Mouse (Mus musculus) spleen, adult 2 months (tissue): ENCODE data around the gene Ctnna3. TPM values are rescaled to one million over a fixed set of nuclear protein-coding genes. Genes with fewer than 3 reads are reported as not detected.

Experiments used
- DNase-seq, 2 experiments: peaks; one replicate each; pipeline versions ENCODE4 v3.0.0 to v3.0.0-alpha.2; 2012 to 2021; ENCODE audit warnings: low spot score in 2 of 2, low read depth in 1 of 2
- H3K27ac ChIP-seq: fragments of 200-500 bp; 2 replicates; pipeline ENCODE4 v1.5.1; 2012; ENCODE audit warnings: low read length, inconsistent platforms; ENCODE audit not compliant: insufficient read depth
- H3K27me3 ChIP-seq: fragments of 200-500 bp; 2 replicates; pipeline ENCODE4 v1.6.1; 2012; ENCODE audit warnings: mild to moderate bottlenecking, moderate library complexity, low read length, inconsistent platforms; ENCODE audit not compliant: control insufficient read depth, insufficient read depth
- H3K36me3 ChIP-seq: fragments of 200-500 bp; 2 replicates; pipeline ENCODE4 v1.6.1; 2012; ENCODE audit warnings: mild to moderate bottlenecking, low read length, inconsistent platforms; ENCODE audit not compliant: control insufficient read depth, insufficient read depth
- H3K4me1 ChIP-seq: fragments of 200-500 bp; 2 replicates; pipeline ENCODE4 v1.6.1; 2011; ENCODE audit warnings: inconsistent platforms; ENCODE audit not compliant: control insufficient read depth, insufficient read depth, insufficient read length
- H3K4me3 ChIP-seq: fragments of 200-500 bp; 2 replicates; pipeline ENCODE4 v1.5.1; 2011; ENCODE audit warnings: mild to moderate bottlenecking, inconsistent platforms; ENCODE audit not compliant: insufficient read depth, insufficient read length; ENCODE audit errors: extremely low read depth
- CTCF ChIP-seq: fragments of 200-500 bp; IDR thresholded peaks from 2 replicates; pipeline ENCODE4 v1.5.1; 2011; ENCODE audit warnings: mild to moderate bottlenecking, inconsistent platforms; ENCODE audit not compliant: insufficient read depth, insufficient read length, insufficient replicate concordance; ENCODE audit errors: extremely low read depth
- POLR2A ChIP-seq: fragments of 200-500 bp; IDR thresholded peaks from 2 replicates; pipeline ENCODE4 v1.6.1; 2011; ENCODE audit warnings: low read depth, low read length, inconsistent platforms
- WGBS: fragments of 180-500 bp; shearing (Covaris S2); methylation state at CpG from one replicate; pipeline ENCODE4 v1.1.7; 2018; 5-methylcytosine and 5-hydroxymethylcytosine counted together
- polyA plus RNA-seq: library from polyadenylated mRNA; depleted of rRNA; stranded (reverse); fragments of >200 nt; gene quantifications from 2 replicates; pipeline ENCODE4 v1.2.3, GENCODE M21; 2012

Ctnna3 gene
- polyA plus RNA-seq, 1 experiment = 0.07 TPM

GRCm38 (mm10) chr10:64041218-64041617 lies 611.3 kb downstream of the Ctnna3 start:
- no peaks in the 10 kb centered on the region for H3K36me3 ChIP-seq
- no peaks in the 10 kb centered on the region for H3K4me1 ChIP-seq
- WGBS = 89% methylated on average over 7 of the region's 7 CpGs
- no peak overlapping the region for H3K4me3 ChIP-seq
- TF ChIP-seq CTCF (no peak), POLR2A (no peak)
- no peak for DNase-seq
- no peak overlapping the region for H3K27ac ChIP-seq
- no peaks in the 10 kb centered on the region for H3K27me3 ChIP-seq

GRCm38 (mm10) chr10:64041892-64042291 lies 612.0 kb downstream of the Ctnna3 start:
- Histone ChIP-seq H3K27ac (no peak overlapping the region), H3K4me1 (no peaks in the 10 kb centered on the region), H3K27me3 (no peaks in the 10 kb centered on the region), H3K4me3 (no peak overlapping the region), H3K36me3 (no peaks in the 10 kb centered on the region)
- TF ChIP-seq POLR2A = no peak
- no peak for TF ChIP-seq CTCF
- WGBS = 73% methylated on average over 11 of the region's 11 CpGs
- DNase-seq = no peak

DNA sequence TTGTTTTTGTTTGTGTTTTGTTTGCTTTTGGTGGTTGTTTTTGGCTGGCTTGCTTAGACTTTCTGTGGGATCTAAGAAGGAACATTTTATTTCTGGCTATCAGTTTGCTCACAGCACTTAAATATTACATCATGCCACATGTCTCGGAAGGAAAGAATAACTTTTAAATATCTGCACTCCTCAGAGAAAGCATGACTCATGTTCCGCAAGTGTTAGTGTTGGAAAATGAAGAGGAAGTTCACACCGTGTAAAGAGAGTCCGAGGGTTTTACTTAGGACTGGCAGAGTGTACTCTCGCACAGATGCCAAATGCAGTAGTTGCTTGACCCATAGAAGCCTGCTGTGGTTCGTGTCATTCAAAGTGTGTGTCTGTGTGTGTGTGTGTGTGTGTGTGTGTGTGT lies 619.3 kb downstream of the Ctnna3 start:
- 39% methylated on average over 6 of the region's 6 CpGs for WGBS
- Histone ChIP-seq H3K27ac (no peak overlapping the region), H3K36me3 (no peaks in the 10 kb centered on the region), H3K4me3 (no peak overlapping the region), H3K27me3 (no peaks in the 10 kb centered on the region), H3K4me1 (no peaks in the 10 kb centered on the region)
- no peak for DNase-seq
- TF ChIP-seq POLR2A = no peak
- no peak for TF ChIP-seq CTCF

DNA sequence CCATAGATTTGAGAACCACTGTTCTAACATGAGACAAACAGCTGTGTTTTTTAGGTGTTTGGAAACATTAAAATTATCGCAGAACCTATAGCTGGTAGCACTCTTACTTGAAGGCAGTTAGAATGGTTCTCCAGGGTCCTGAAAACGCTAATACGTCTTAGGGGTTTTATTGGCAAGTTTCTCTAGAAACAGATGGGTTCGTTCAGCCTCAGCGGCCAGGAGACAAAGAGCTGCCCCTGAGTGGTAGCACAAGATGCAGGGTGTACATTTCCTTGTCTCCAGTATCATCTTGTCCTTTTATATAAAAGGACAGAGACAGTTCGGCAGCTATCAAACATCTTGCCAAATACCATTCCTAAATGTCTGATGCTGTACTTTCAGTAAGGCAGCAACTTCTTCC lies 620.0 kb downstream of the Ctnna3 start:
- 90% methylated on average over 6 of the region's 6 CpGs for WGBS
- H3K27ac ChIP-seq = no peak overlapping the region
- H3K4me1 ChIP-seq = no peaks in the 10 kb centered on the region
- no peak for DNase-seq
- no peaks in the 10 kb centered on the region for H3K36me3 ChIP-seq
- no peak for TF ChIP-seq CTCF
- TF ChIP-seq POLR2A = no peak
- H3K27me3 ChIP-seq = no peaks in the 10 kb centered on the region
- no peak overlapping the region for H3K4me3 ChIP-seq

DNA sequence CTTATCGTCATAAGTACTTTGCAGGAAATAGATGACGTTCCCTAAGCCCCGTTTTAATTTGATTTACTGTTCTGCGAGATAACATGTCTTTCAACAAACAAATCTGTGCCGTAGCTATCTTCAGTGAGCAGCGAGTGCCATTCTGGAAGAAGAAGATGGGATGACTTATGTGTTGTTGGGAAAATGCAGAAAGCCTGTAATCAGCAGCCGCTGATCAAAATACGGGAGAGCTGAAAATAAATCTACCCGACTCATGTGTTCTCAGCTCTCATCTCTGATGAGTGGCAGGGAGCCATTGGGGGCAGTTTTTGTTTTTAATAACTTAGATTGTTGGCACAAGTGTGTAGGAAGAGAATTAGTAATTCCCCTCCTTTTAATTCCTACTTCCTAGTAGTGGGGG lies 633.8 kb downstream of the Ctnna3 start:
- no peak overlapping the region for H3K27ac ChIP-seq
- no peaks in the 10 kb centered on the region for H3K36me3 ChIP-seq
- no peak for DNase-seq
- H3K4me3 ChIP-seq = no peak overlapping the region
- H3K4me1 ChIP-seq = no peaks in the 10 kb centered on the region
- no peaks in the 10 kb centered on the region for H3K27me3 ChIP-seq
- 87% methylated on average over 9 of the region's 9 CpGs for WGBS
- TF ChIP-seq CTCF = no peak
- no peak for TF ChIP-seq POLR2A

DNA sequence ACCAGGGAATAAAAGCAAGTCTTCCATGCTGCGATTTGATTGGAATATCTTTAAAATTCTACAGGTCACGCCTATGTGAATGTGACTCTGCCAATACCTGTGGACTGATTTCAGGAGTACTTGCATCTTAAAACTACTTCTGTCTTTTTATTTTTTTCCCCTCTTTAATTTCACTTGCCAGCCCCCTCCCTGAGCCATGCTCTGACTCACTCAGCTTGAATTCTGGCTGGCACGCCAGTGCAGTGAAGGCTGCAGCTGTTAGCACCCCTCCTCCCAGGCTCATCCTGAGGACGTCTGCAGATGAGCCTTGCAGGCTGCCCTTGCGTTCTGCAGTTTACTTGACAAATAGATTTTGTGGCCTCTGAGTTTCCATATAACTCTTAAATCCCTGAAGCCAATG lies 646.0 kb downstream of the Ctnna3 start:
- no peak for TF ChIP-seq POLR2A
- no peak for TF ChIP-seq CTCF
- WGBS = 46% methylated on average over 5 of the region's 5 CpGs
- no peak for DNase-seq

GRCm38 (mm10) chr10:64076410-64077052 lies 646.6 kb downstream of the Ctnna3 start:
- TF ChIP-seq CTCF (no peak), POLR2A (no peak)
- WGBS = 24% methylated on average over 10 of the region's 10 CpGs
- no peak overlapping the region for H3K27ac ChIP-seq
- no peak for DNase-seq
- H3K27me3 ChIP-seq = no peaks in the 10 kb centered on the region
- H3K4me3 ChIP-seq = no peak overlapping the region
- no peaks in the 10 kb centered on the region for H3K36me3 ChIP-seq
- no peaks in the 10 kb centered on the region for H3K4me1 ChIP-seq

More for the DNA sequence above, 646.0 kb downstream of the Ctnna3 start:
- H3K27me3 ChIP-seq = no peaks in the 10 kb centered on the region
- H3K4me3 ChIP-seq = no peak overlapping the region
- no peaks in the 10 kb centered on the region for H3K4me1 ChIP-seq
- no peak overlapping the region for H3K27ac ChIP-seq
- H3K36me3 ChIP-seq = no peaks in the 10 kb centered on the region

DNA sequence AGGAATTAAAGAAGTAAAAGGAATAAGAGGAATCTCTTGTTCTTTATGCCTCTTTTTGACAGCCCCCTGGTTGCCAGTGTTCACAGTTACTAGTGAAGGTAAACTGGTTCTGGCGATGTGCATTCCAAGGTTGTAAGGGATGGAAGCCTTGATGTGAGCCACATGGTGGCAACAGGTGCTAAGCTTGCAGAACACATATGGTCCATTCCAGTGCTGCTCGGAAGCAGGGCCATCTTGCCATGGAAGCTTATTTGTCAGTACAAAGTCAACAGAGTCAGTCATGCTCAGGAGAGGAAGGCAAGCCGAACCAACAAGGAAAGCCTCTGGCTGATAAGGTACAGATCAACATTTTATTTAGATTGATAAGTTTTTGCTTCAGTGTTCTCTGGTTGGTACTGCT lies 652.4 kb downstream of the Ctnna3 start:
- no peaks in the 10 kb centered on the region for H3K27me3 ChIP-seq
- H3K4me1 ChIP-seq = no peaks in the 10 kb centered on the region
- WGBS = 84% methylated on average over 3 of the region's 3 CpGs
- H3K4me3 ChIP-seq = no peak overlapping the region
- no peak overlapping the region for H3K27ac ChIP-seq
- H3K36me3 ChIP-seq = no peaks in the 10 kb centered on the region
- TF ChIP-seq CTCF (no peak), POLR2A (no peak)
- no peak for DNase-seq
